Mouse (Mus musculus): ENCODE results near the gene Depp1. TPM values are rescaled to one million over a fixed set of nuclear protein-coding genes. Genes with fewer than 3 reads are reported as not detected.

Depp1 gene
- polyA plus RNA-seq, 1 experiment from 2014 or later: 12.2 TPM

DNA sequence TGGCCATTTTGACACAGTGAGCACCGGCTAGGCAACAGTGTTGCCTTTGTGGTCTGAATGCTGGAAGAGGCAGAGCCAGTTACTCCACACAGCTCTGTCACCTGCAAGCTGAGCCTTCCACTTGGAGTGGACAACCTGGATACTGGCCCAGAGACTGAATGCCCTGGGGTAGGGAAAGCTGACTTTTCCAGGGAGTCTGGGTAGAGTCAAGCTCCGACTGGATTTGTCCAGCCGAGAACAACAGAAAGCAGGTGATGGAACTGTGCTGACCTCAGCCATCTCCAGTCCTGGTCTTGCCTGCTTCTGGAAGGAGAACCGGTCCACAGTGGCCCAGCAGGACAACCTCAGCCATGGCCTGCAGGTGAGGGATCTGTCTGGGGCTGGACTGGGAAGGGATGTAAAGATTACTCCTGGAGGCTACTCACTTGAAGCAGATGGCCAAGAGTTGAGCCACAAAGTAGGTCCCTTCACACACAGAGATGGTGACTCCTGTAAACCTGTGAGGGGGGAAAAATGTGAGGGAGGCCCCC lies 47.6 kb downstream of the Depp1 start:
- Histone ChIP-seq H3K27ac (replicated peaks) (no peak overlapping the region), H3K27me3 (no peaks in the 10 kb centered on the region), H3K4me1 (replicated peaks) (no peaks in the 10 kb centered on the region), H3K4me2 (no peak overlapping the region), H3K9ac (no peak overlapping the region), H3K9me3 (no peaks in the 10 kb centered on the region), H3K36me3 (no peaks in the 10 kb centered on the region), H3K4me3 (no peak overlapping the region)
- no peak for ATAC-seq (ENCODE audit: low FRiP score, low read depth)
- 93% methylated on average over 4 of the region's 4 CpGs for WGBS

DNA sequence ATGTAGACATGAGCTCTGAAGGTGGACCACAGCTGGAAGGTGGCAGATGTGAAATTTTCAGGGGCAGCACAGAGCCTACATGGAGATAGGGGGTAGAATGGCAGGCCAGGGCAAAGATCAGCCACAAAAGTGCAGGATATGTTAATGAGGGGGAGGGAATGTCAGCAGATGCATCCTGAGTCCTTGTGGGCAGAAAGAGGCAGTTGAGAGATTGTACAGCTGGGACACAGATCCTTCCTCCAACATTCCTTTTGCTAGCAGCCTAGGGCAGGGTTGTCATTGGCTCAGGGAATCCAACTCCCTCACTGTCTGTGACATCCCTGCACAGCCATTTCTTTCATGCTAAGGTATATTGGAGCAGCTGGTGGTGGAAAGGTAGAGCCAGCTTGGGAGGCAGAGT lies 50.4 kb downstream of the Depp1 start:
- Histone ChIP-seq H3K4me3 (no peak overlapping the region), H3K9ac (no peak overlapping the region), H3K4me1 (replicated peaks) (no peaks in the 10 kb centered on the region), H3K27ac (replicated peaks) (no peak overlapping the region), H3K36me3 (no peaks in the 10 kb centered on the region), H3K27me3 (no peaks in the 10 kb centered on the region), H3K4me2 (no peak overlapping the region), H3K9me3 (no peaks in the 10 kb centered on the region)
- ATAC-seq (ENCODE audit: low FRiP score, low read depth): no peak

Small RNA genes lying within 50 kb of the gene (microRNA-seq; reads per million reads assigned to microRNA genes)
- gene Mir7043: 2.6 reads per million, percentile 9 among the genes with 10 or more reads in this experiment

Other genes starting within 250 kb of the Depp1 start
- gene Alox5, start 189.4 kb upstream of the Depp1 start, polyA plus RNA-seq (2015; fragmentation: Nextera tagmentation; extraction: Ambion mirVana): 0.56 and 0.75 TPM in 2 replicates
- not detected in 2 replicates for gene Olfr211, start 161.5 kb upstream of the Depp1 start, polyA plus RNA-seq (2015; fragmentation: Nextera tagmentation; extraction: Ambion mirVana)
- gene Olfr212, start 144.1 kb upstream of the Depp1 start, polyA plus RNA-seq (2015; fragmentation: Nextera tagmentation; extraction: Ambion mirVana): not detected in 2 replicates
- gene Olfr213, start 112.2 kb upstream of the Depp1 start, polyA plus RNA-seq (2015; fragmentation: Nextera tagmentation; extraction: Ambion mirVana): not detected in 2 replicates
- 0.39 and 0.43 TPM in 2 replicates for gene Gm5580, start 99.5 kb upstream of the Depp1 start, polyA plus RNA-seq (2015; fragmentation: Nextera tagmentation; extraction: Ambion mirVana)
- gene Olfr214, start 96.4 kb upstream of the Depp1 start, polyA plus RNA-seq (2015; fragmentation: Nextera tagmentation; extraction: Ambion mirVana): 0.05 TPM in 1 of 2 replicates, not detected in the other
- not detected in 2 replicates for gene Olfr215, start 66.4 kb upstream of the Depp1 start, polyA plus RNA-seq (2015; fragmentation: Nextera tagmentation; extraction: Ambion mirVana)
- 131 and 135 TPM in 2 replicates for gene Zfp422, start 21.6 kb upstream of the Depp1 start, polyA plus RNA-seq (2015; fragmentation: Nextera tagmentation; extraction: Ambion mirVana)
- gene Rassf4, start 23.3 kb downstream of the Depp1 start, polyA plus RNA-seq (2015; fragmentation: Nextera tagmentation; extraction: Ambion mirVana): 29.4 and 29.9 TPM in 2 replicates
- 1.7 and 2.9 TPM in 2 replicates for gene Tmem72, start 66.3 kb downstream of the Depp1 start, polyA plus RNA-seq (2015; fragmentation: Nextera tagmentation; extraction: Ambion mirVana)